Mouse (Mus musculus) cerebellum, adult 8-10 months (tissue): ENCODE measurements around the gene Speer4c.
"Not testable (repeated sequence)": the region's sequence is repeated elsewhere in the genome, so short reads cannot be mapped to it uniquely, and the experiment has no call there.

Source experiments
- DNase-seq: peaks from one replicate; pipeline ENCODE4 v3.0.0; 2022

Gene Speer4c

GRCm38 (mm10) chr5:15714171-15714570, at the start of gene Speer4c:
Gene Speer4c, minus strand, starts transcription at chr5:15714271.
- not testable (repeated sequence) for DNase-seq

DNA sequence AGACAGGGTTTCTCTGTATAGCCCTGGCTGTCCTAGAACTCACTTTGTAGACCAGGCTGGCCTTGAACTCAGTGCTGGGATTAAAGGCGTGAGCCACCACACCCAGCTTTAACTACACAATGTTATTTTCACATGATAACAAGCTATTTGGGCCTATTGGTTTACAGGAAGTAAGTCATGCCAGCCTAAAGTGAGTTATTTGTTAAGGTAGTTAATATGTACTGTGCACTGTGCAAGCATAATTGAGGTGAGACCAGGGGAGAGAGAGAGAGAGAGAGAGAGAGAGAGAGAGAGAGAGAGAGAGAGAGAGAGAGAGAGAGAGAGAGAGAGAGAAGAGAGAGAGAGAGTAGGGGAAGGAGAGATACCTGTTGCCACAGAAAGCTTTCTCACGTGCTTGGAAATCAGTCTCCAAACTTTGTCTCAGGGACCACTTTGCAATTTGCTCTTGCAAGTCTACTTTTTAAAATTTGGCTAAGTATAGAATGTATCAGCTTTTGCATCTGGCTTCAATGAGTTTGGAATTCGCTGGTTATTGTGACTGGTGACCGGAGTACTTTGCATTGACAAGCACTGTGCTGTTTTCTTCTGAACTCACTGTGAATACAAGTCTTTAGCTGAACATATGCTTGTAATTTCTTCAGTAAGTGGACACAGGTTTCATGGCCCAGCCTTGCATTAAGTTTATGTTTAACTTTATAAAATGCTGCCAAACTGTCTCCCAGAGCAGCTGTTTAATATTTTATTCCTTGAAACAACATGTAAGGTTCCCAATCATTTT, 33.6 kb upstream of the Speer4c start:
- no peak for DNase-seq

DNA sequence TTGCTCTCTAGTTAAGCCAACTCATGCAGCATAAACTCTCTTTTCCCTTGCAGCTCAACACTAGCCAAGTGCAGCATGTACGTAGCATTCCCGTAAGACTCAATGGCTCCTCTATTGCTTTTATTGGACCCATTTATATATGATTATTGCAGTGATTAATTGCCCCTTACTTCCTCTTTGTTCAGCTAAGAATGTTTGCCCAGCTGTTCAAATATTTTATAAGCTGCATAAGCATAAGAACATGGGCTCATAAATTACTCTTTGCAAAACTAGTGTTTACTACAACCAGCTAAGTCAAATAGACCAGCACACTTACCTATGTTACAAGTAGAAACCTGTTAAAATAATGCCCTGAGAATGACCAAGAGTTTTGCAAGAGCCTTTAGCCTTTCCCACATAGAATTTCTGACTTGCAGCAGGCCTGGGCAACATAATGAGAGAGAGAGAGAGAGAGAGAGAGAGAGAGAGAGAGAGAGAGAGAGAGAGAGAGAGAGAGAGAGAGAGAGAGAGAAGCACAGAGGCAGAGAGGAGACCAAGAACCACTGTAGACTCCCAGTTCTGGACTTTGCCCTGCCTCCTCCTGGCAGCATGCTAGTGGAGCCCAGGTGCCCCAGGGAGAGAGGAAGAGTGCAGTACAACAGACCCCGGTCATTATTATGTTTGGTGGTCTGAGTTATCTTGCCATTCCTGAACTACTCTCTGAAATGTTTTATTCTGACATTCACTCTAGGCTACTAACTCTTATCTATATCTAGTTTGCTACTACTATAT, 20.2 kb upstream of the Speer4c start:
- DNase-seq: no peak

DNA sequence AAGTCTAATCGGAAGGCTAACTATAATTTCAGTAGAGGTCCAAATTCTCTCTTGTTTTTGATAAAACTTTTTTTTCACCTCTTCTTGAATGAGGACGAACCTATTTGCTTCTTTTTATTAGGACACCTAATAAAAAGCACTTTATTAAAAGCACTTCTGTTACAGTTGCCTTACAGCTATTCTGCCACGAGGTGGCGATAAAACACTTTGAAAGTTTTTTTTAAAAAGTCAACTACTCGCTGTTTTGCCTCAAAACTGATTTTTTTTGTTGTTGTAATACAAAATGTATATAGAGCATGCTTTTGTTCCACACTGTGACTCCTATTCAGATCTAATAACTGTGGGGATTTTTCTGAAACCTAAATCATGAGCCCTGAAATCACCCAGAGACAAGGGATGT, 11.2 kb downstream of the Speer4c start:
- not testable (repeated sequence) for DNase-seq

GRCm38 (mm10) chr5:15697719-15698118, 16.4 kb downstream of the Speer4c start:
- DNase-seq: not testable (repeated sequence)

GRCm38 (mm10) chr5:15691849-15692248, 22.2 kb downstream of the Speer4c start:
- DNase-seq: not testable (repeated sequence)

GRCm38 (mm10) chr5:15690822-15691221, 23.2 kb downstream of the Speer4c start:
- not testable (repeated sequence) for DNase-seq

GRCm38 (mm10) chr5:15689659-15690213, 24.3 kb downstream of the Speer4c start:
- DNase-seq: not testable (repeated sequence)

DNA sequence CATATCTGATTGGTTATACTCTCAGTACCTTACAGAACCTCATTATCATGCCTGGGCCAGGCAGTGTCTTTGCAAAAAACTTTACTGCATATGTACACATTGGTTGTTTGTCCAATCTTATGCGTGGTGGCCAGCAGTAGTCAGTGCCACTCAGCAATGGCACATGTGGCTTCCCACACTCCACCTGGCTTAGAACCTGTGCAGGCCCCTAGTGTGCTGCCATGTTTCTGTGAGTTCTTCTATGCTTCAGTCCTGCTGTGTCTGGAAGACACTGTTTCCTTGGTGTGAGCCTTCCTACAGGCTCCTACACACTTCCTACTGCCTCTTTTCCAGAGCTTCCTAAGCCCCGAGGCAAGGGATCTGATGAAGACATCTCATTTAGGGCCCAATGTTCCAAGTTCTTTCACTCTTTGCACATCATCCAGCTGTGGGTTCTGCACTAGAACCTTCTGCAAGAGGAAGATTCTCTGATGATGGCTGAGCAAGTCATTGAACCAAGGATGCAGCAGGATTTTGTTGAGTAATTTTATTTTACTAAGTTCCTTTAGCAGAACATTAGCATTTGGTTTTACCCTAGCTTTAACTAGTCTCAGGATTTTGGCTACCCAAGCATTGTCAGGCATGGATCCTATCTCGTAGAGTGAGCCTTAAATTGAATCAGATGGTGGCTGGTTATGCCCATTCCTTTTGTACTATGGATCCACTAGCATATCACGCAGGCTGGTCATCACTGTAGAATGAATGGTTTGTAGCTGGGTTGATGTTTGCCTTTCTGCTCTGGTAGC, 25.0 kb downstream of the Speer4c start:
- DNase-seq: not testable (repeated sequence)

DNA sequence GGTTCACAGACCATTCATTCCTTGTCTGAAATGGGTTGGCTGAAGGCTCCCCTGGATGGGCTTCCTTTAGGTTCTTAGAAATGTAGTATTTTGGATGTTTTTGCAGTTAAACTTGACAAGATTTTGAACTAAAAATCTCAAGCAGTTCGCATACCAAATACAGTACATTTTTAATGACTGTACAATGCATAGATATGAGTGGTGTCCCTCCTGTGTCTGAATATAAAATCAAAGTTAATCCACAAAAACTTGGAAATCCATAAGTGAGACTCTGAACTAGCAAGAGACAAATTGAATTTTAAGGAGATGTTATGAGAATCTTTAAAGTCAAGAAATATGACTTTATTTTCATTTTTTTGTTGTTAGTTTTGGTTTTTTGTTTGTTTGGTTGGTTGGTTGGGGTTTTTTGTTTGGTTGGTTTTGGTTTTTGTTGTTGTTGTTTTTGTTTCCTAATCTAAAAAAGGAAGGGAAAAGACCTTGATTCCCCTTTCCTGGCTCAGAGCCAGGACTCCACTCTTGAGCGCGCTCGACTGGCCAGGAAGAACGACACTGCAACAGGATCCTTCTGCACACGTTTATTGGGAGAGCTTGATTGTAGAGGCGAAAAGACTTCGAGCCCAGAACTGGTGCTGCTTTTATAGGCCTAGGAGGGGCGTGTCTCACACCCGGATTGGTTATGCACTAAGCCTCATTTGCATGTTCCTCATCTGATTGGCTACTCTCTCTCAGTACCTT, 32.6 kb downstream of the Speer4c start:
- DNase-seq: not testable (repeated sequence)

DNA sequence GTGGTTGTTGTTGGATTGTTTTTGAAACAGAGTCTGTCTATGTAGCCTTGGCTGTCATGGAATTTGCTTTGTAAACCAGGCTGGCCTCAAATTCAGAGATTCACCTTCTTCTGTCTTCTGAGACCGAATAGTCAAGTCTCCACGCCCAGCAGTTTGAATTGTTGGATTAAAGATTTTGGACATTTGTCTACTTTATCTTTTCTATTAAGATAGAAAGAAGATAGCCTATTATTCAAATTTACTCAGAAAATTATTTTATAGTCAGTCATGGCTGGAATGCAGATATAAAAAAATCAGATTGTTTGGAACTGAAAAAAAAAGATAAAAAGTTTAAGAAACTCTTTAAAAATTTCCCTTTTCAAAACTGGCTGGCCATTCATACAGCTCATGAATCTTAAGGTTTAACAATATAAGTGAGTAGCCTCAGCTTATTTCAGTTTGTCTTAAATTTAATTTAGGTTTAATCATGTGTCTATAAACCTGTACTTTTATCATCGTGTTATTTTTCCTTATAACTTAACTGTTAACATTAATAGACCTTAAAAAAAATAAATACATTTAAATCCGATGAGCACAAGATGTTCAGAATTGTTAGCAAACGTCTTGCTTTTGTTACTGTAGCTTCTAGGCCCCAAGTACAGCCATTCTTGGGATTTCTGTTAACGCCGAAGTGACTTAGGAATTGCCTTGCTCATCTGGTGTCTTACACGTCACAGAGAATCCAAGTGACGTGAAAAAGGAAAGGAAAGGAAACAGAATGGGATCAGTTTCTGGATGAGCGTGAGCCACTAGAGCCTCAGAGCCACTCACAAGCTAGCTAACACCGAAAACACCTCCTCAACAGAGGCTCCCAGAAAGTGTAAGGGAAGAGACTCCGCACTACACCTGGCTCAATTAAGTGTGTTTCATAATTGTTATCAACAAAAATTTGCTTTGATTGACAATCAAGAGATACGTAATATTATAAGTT, 33.8 kb downstream of the Speer4c start:
- not testable (repeated sequence) for DNase-seq

DNA sequence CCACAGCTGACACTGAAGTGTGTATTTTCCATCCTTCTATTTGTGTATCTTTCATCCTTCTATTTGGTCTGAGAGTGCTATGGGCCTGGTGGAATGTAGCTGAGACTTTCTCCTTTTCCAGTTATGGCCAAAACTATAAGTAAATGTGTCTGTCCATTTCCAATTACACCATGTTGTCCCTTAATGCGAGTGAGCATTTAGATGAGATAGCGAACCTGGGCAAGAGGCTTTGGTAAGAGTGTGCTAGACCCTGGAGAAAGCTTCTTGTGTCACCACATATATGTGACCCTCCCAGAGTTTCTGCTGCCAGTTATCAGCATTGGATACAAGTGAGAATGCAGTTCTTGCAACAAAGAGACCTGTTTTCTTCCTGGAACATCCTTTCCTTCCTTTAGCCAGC, 35.2 kb downstream of the Speer4c start:
- not testable (repeated sequence) for DNase-seq

- not testable (repeated sequence) for DNase-seq
Measured at GRCm38 (mm10) chr5:15677750-15678149, 36.3 kb downstream of the Speer4c start.

DNA sequence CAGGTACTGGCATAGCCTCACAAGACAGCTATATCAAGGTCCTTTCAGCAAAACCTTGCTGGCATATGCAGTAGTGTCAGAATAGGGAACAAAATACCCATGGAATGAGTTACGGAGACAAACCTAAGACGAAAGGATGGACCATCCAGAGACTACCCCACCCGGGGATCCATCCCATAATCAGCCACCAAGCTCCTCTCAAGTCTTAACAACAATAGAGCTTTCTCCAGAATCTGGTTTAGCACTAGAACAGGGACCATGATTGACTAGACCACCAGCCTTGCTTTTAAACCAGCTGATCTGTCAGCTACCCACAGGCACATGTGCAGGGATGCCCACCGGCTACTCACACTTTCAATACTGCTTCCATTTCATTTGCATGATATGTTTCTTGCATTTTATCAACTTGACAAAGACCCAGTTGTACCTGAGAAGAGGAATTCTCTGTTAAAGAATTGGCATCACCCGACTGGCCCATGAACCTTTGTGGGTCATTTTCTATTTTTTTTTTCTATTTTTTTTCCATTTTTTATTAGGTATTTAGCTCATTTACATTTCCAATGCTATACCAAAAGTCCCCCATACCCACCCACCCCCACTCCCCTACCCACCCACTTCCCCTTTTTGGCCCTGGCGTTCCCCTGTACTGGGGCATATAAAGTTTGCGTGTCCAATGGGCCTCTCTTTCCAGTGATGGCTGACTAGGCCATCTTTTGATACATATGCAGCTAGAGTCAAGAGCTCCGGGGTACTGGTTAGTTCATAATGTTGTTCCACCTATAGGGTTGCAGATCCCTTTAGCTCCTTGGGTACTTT, 39.4 kb downstream of the Speer4c start:
- not testable (repeated sequence) for DNase-seq

GRCm38 (mm10) chr5:15673989-15674388, 40.1 kb downstream of the Speer4c start:
- not testable (repeated sequence) for DNase-seq

DNA sequence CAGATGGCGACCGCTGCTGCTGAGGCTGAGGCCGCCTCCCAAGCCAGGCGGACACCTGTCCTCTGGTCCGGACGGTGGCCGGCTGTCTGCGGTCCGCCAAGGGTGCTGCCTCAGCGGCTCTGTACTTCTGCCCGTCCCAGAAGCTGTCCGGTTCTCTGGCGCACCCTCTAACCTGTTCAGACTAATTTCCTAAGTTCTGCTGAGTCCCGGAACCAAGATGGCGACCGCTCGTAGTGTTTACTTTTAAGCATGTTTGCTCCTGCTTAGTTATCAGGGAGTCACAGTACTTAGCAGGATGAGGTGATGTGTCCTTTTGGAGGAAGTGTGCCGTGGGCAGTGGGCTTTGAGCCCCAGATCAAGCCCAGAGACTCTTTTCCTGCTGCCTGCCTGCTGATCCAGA, 43.3 kb downstream of the Speer4c start:
- DNase-seq: not testable (repeated sequence)

DNA sequence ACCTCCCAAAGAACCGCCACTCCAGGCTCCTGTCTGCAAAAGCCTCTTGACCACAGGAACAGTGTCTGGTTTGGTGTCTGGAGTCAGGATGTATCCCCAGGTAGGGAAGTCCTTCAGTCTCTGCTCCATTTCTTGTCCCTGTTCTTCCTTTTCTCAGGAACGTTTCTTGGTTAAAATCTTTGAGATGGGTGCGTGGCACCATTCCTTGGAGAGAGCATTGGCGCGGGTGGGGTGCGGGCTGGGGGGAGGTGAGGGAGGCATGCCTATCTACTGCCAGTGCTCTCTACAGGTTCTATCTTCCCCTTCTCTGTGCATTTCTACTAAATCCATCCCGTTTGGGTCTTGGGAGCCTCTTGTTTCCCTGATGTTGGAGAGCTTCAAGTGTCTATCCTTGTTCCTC, 50.2 kb downstream of the Speer4c start:
- DNase-seq: not testable (repeated sequence)
